Mouse (Mus musculus): ENCODE measurements at regions not wholly inside any gene's neighbourhood (a gene's known extent, or its start where the extent isn't known, plus 50 kb on each side); places are given as distances from the start of the nearest gene placed in this dataset.

DNA sequence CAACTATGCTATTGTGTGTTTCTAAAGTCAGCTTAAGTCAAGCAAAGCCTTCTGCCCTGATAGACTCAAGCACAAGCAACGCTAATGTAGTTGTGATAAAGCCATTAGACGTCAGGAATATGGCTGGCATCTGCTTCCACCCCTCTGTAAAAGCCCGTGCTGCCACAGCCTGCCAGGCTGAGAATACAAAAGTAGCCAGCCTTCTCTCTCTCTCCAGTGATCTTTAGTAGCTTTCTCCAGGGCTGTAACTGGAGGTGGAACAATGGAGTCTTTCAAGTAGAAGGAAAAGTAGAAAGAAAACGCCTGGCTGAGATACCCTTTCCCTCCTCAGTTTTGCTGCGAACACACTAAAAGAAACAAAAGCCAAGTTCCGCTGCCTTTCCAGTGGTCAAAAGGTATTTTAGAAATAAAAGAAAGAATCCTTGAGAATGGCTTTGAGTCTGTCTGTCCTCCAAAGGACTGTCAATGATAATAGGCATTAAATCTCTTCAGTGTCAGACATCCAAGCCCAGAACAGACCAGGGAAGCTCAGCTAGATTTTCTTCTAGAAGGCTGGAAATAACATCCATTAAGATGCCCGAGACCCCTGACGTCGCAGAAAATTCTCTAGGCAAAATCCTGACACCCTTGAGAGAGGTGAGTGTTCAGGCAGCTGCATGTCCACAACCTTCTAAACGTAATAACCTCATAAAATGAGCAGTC lies 106.2 kb upstream of the Zfand5 start:
- TF ChIP-seq CTCF (IDR thresholded peaks at IDR 0.05; ENCODE audit: extremely low read depth, insufficient read depth, low read length) (no peak), POLR2A (IDR thresholded peaks at IDR 0.05; ENCODE audit: extremely low read depth, insufficient read depth, low read length) (no peak)

Data from cortical plate, adult 2 months (tissue).